Mouse (Mus musculus) heart, postnatal 10 days (tissue): Measurements from ENCODE around the gene Nlk. TPM values are rescaled to one million over a fixed set of nuclear protein-coding genes. Genes with fewer than 3 reads are reported as not detected.
"Not testable (repeated sequence)": the region's sequence is repeated elsewhere in the genome, so short reads cannot be mapped to it uniquely, and the experiment has no call there.

Source experiments
- DNase-seq, 2 experiments: peaks; one replicate each; pipeline ENCODE4 v3.0.0; 2021
- intact Hi-C: fragments of 180-260 bp; cut with DNase I; formaldehyde crosslinking; loops from one replicate; pipeline ENCODE4 v1.15.1; 2025
- total RNA-seq, 2 experiments: library from RNA; stranded (reverse); gene quantifications; 2 replicates each; pipeline ENCODE4 v1.2.3; 2021

The Nlk gene
- total RNA-seq, 2 experiments from 2014 or later: 17.2 to 18.5 TPM

DNA sequence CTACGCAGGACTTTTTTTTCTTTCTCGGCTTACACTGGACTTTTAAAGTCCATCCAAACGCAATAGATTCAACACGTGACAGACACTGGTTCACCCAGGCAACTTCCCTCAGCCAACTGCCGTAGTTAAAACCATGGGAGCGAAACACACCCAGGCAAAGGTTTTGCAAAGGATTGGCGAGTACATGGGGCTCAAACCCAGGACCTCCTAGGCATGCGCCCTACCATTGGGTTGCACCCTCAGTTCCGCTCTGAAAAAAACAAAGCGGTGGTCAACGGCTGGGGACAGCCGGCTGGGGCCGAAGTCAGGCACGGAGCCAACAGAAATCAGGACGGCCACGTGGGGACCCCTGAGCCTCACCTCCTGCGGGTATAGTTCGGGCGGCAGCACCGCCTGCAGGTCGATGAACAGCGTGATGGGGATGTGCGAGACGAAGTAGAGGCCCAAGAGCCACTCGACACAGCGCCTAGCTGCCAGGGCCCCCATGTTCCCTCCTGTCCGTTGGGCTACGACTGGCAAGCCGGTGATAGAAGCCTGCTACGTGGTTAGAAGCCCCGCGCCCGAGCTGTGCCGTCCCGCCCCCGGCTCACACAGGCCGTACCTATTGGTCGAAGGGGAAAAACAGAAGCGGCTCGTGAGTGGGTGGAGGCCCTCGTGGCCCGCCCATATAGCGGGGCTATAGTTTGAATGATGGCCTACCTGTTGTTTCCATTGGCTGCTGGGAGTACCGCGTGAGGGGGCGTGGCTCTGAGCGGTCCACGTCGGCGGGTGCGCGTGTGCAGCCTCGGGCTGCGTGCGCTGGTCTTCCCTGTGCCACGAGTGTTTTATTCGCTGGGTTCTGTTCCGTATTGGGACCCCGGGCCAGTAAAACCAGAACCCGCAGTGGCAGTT, 146.8 kb downstream of the Nlk start, which contains the start of gene Tmem97:
Tmem97 (minus strand) TSS at position 610 of the 891 bp plus-strand sequence.
- intact Hi-C loops: no loop called here
- peak; percentile 97 for DNase-seq

DNA sequence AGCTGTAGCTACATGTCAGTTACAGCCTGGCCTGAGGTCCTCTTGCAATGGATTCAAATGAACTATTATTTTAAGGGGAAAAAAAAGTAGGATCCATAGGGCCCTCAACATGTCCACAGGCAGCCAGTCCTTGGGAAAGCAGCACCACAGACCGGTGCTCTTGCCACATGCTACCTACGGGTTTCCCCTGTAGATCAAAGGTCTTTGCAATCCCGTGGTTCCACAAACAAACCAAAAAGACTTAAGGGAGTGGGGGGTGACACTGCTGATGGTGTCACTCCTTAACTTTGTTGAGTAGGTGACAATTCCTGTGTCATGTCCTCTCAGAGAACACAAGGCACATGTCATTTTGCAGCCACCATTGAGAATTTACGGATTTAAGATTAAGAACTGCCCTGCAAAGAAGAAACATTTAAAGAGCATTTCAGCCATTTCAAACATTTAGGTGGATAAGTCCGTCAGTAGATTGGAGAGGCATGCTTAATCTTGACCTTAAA, 147.6 kb downstream of the Nlk start:
- intact Hi-C loops: no loop called here

DNA sequence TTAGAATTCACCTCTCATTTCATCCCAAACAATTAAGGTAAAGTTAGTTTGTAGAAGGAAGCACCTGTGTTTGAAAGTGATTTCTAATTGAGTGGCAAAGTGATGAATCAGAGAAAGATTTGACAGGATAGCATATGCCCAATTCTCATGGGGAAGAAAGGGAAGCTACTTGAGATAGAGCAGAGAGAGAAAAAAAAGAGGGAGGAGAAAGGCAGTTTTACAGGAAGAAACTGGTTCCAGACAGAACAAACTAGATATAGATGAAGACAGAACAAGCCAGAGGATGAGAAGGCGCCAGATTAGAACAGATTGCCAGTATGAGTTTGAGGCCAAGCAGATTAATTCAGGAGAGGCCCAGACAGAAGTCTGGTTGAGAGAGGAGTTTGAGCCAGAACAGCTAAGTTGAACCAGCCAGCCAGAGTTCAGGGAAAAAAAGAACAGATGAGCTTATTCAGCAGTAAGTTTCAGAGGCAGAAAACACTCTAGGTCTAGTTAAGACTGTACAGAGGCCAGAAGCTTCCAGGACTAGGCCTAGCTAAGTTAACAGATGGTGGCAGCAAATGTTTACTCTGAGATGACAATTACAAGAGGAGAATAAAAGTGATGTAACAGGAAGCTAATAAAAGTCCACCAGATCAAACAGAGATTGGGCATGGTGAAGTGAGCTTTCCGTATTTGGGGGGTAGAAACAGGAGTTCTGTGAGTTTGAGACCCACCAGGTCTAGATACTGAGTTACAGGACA, 149.3 kb downstream of the Nlk start:
- intact Hi-C loops: no loop called here
- DNase-seq: no peak

More for the DNA sequence above, 147.6 kb downstream of the Nlk start:
- DNase-seq: no peak

- intact Hi-C loops: no loop called here
- no peak for DNase-seq
Observed at GRCm38 (mm10) chr11:78545181-78545580, 152.0 kb downstream of the Nlk start.

DNA sequence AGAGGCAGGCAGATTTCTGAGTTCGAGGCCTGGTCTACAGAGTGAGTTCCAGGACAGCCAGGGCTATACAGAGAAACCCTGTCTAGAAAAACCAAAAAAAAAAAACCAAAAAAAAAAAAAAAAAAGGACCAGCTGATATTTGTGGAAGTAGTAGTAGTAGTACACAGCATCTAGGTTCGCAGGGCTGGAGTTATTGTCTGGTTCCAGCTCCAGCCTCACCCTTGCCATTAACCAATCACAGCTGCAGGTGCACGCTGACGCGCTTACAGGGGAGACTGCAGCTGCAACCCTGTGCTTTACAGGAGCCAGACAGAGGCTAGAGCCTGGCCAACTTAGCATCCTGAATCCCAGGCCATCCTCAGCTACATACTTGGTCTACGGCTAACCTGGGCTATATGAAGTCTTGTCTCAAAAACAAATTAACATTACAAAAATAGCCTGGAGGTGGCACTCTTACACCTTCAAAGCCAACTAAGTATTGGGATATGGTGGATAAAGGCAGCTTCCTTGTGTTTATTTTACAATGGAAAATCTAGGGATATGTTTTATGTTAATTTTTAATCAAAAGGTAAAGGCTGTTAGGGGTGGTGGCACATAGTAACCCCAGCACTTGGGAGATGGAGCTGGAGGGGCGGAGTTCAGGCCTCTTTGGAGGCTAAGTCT, 152.6 kb downstream of the Nlk start:
- no peak for DNase-seq
- intact Hi-C loops: no loop called here

DNA sequence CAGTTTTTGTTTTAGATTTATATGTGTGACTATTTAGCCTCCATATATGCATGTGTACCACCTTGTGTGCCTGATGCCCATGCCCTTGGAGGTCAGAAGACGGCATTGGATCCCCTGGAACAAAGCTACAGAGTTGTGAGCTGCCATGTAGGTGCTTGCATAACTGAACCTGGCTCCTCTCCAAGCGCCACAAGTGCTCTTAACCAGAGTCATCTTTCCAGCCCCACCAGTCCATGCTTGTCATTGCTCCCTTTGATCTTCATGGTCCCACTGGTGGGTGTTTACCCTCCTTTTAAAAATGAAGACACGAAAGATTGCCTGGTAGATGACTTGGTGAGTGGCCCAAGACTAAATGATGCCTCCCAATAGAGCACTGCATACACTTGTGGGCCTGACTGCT, 156.8 kb downstream of the Nlk start:
- intact Hi-C loops: no loop called here

DNA sequence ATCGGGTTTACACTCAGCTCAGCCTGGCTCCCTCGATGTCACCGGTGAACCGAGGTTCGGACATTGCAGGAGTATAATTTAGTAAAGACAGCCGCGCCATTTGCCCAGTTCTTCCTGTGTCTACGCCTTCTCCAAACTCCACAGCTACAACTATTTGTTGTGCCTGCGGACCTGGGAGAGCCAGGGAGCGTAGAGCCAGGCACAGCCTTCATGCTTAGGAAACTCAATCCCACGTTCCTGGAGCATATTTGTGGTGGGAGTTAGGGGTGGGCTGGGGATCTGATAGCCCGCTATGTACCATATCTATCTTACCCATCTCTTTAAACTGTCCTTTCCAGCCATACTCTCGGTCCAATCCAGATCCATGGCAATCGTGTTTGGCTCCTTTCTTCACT, 160.5 kb downstream of the Nlk start:
- intact Hi-C loops: no loop called here
- no peak for DNase-seq

More for the DNA sequence above, 156.8 kb downstream of the Nlk start:
- no peak for DNase-seq

GRCm38 (mm10) chr11:78536080-78536689, 161.0 kb downstream of the Nlk start, which contains the start of the genes Tnfaip1 and Ift20:
TSS of gene Tnfaip1 (minus strand) at chr11:78536332.
TSS of gene Ift20 (plus strand) at chr11:78536361.
- DNase-seq: peak; percentile 99
- intact Hi-C loops: no loop called here

DNA sequence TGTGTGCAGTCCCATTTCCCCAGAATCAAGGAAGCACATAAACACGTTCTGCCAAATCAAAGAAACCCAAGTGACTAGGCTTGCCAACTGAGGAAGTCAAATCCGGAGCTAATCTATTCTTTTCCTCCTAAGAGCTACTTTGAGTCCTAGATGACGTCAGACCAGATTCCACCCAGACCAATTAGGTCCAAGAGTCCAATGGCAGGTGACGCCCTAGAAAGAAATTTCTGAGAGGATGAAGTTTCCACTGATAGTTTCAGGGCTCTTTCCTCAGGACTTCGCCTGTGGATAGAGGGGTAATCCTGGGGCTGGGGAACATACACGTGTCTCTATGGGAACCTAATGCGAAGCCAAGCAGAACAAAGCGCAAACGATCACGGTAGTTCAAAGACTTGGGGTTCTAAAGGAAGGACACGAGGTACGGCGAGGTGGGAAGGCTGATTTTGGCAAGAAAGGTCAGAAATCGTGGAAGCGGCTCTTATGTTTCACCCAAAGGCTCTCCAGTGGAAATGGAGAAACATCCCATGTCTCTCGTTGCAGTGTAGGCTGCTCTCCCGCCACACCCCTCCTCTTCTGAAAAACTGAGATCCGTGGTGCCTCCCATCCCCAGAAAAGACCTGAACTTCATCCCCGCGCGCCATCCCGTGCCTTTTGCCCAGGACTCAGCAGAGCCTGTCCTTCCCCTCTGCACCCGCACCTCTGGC, 161.6 kb downstream of the Nlk start:
- intact Hi-C loops: no loop called here

DNA sequence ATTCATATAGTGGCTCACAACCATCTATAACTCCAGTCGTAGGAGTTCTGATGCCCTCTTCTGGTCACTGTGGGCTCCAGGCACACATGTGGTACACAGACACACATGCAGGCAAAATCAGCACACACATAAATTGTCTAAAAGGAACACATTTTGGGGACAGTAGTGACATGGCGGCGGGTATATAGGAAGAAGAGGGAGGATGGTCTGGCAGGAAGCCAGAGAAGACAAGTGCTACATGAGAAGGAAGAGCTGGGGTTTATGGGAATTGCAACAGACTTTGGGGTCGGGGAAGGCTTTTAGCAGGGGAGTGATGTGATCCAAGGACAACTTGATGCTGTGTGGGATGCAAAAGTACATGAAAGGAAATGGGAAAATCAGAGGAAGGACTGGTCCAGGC, 162.7 kb downstream of the Nlk start:
- no peak for DNase-seq
- intact Hi-C loops: no loop called here

More for the DNA sequence above, 161.6 kb downstream of the Nlk start:
- peak; percentile 66 to 69 for DNase-seq

DNA sequence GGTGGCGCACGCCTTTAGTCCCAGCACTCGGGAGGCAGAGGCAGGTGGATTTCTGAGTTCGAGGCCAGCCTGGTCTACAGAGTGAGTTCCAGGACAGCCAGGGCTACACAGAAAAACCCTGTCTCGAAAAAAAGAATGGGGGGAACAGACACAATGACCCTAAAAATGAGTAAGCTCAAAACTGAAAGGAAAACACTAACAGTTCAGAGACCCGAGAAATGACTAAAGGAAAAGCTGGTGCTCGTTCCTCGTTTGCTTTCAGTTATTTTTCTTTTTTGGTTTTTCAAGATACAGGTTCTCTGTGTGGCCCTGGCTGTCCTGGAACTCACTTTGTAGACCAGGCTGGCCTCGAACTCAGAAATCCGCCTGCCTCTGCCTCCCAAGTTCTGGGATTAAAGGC, 165.7 kb downstream of the Nlk start:
- DNase-seq, intact Hi-C loops: not testable (repeated sequence)

DNA sequence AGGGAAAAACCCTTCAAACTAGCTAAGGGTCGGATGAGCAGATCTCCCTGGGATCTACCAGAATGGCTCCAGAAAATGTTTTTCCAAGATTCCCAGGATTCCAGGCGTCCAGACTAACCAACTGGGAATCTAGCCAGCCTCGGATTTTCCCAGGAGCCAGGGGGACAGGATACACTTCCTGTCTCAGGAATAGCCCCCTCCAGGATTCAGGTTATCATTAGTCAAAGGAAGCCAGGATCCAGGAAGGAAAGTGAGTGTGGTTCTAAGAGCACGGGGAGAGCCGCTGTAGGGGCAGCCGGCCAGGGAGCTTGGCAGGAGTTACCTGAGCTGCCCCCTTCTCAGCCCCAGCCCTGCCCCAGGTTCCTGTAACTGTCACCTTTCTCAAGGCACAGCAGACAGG, 166.1 kb downstream of the Nlk start:
- intact Hi-C loops: no loop called here
- peak; percentile 75 to 76 for DNase-seq

GRCm38 (mm10) chr11:78530001-78530400, 167.2 kb downstream of the Nlk start:
- intact Hi-C loops: no loop called here
- DNase-seq: no peak

DNA sequence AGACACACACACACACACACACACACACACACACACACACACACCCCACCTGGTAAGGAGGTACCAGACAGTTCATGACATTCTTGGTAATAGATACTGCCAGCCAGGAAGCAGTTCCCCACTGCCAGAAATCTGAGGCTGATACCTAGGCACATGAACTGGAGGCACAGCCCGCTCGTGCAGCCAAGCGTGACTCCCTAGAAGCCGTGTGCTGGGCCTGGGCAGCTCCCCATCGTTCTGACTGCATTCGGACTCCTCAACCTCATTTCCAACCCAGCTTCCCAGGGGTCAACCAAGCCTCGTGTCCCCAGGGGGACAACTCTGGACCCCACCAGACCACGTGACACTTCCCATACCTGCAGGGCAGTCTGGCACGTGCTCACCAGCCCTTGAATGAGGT, 168.5 kb downstream of the Nlk start:
- DNase-seq: no peak
- intact Hi-C loops: no loop called here

GRCm38 (mm10) chr11:78524838-78525237, 172.3 kb downstream of the Nlk start:
- no peak for DNase-seq
- intact Hi-C loops: no loop called here

DNA sequence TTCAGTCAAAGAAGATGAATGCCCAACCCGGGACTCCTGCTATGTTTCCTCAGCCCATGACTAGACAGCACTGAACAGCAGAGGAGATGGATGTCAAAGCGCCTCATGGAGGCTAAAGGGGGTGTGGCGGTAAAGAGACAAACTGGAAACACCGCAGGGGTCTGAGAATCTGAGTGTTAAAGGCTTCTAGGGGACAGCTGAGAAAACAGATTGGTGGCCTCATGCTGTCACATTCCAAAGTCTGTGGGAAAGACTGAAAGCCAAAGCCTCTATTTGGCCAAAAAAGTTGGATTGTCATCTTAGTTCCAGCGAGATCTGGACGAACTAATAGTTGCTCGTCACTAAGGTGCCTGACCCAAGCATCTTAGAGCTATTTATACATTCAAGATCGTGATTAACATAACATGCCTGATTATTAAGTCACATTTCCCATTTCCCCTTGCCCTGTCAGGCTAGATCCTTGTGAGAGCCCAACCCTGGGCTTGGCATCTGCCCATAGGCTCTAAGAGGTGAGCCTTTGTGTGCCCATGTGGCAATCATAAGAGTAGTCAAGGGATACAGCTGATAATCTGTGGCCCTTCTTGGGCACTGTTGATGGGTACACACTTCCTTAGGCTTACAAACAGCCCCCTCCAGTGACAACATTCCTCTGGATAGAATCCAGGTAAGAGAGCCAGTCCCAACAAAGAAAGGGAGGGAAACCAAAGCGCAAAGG, 173.8 kb downstream of the Nlk start:
- DNase-seq: peak; percentile 30 to 32
- intact Hi-C loops: no loop called here

- intact Hi-C loops: no loop called here
- DNase-seq: peak; percentile 35 to 39
Observed at GRCm38 (mm10) chr11:78522481-78522997, 174.6 kb downstream of the Nlk start.

GRCm38 (mm10) chr11:78521880-78522279, 175.3 kb downstream of the Nlk start:
- intact Hi-C loops: no loop called here
- DNase-seq: no peak

DNA sequence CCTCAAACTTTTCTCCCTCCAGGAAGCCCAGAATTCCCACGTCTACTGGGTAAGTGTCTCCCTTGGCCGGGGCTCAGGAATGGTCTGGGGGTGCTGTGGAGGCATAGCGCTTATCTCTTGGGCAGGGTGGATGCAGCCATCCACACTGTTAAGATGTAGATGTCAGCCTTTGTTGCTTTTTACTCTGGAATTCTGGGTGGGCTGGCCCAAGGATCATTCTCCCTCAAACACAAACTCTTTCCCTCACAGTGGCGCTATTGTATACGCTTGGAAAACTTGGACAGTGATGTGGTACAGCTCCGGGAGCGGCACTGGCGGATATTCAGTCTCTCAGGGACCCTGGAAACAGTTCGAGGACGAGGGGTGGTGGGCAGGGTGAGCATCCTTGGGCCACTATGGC, 178.2 kb downstream of the Nlk start:
- intact Hi-C loops: no loop called here
- no peak for DNase-seq
